Mouse (Mus musculus) myocyte (in vitro differentiated cells): ENCODE measurements at regions not wholly inside any gene's neighbourhood (a gene's known extent, or its start where the extent isn't known, plus 50 kb on each side); places are given as distances from the start of the nearest gene placed in this dataset.

Source experiments
- MYOG ChIP-seq, 3 experiments: IDR thresholded peaks; one replicate each; pipeline ENCODE4 v1.6.1; 2011; ENCODE audit warnings: control low read depth in 2 of 3, low read depth in 2 of 3, mild to moderate bottlenecking in 2 of 3; ENCODE audit not compliant: insufficient read length in 2 of 3, control insufficient read depth in 1 of 3, insufficient read depth in 1 of 3
- POLR2A ChIP-seq: IDR thresholded peaks from one replicate; pipeline ENCODE4 v1.6.1; 2011; ENCODE audit warnings: low read depth, mild to moderate bottlenecking, control low read depth, moderate library complexity; ENCODE audit not compliant: insufficient read length
- REST ChIP-seq: IDR thresholded peaks from one replicate; pipeline ENCODE4 v1.6.1; 2011; ENCODE audit warnings: mild to moderate bottlenecking, control low read depth, moderate library complexity; ENCODE audit not compliant: insufficient read depth, insufficient read length

DNA sequence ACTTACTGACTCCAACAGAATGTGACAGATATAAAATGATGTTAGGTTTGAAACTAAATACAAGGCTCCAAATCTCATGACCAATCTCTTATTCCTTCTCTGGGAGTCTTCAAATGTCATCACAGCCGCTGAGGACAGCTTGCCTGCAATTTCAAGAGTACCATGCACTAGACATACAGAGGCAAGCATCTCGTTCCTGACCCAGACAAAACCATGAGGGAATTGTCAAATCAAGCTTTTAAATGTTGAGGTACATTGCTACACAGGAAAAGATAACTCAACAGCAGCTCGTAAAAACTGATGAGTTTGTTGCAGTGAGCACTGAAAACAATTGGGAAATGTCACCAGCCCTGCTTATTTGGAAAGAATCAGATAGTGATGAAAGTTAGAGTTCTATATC lies 397.0 kb downstream of the Rapgef2 start:
- TF ChIP-seq MYOG (IDR thresholded peaks at IDR 0.05; ENCODE audit: control insufficient read depth in 1 of 3, insufficient read depth in 1 of 3, insufficient read length in 2 of 3, low read depth in 2 of 3): no peak
- no peak for TF ChIP-seq POLR2A
- TF ChIP-seq REST: no peak
